Comparison of ENCODE assay signal across 16 mouse cellular contexts in the genomic region with DNA sequence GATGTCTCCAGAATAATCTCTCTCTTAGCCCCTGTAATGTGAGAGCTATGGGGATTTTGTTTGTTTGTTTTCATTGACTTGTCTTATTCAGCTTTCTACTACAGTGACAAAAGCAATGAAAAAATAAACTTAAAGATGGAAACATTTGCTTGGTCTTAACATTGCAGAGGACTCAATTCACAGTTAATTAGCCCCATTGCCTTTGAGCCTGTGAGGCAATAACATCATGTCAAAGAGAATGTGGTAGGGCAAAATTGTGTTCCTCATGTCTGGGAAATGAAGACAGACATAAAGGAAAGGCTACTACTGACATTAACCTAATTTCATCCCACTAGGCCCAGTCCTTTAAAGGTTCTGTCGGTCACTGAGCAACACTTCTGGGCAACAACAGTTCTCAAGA.
"Had no signal": no experiment of that assay in that cellular context is flagged by ENCODE, and none has a peak within 500 bp of the region (broad histone marks: within the 10 kb centered on the region; RNA-seq: fewer than 3 reads in every experiment).

No protein-coding gene starts in this region.

- H3K9ac ChIP-seq: neural tube, embryonic 13.5 days; neural tube, embryonic 15.5 days; stomach, embryonic 15.5 days had no signal

- H3K27ac ChIP-seq: neural tube, embryonic 13.5 days; neural tube, embryonic 15.5 days; stomach, embryonic 15.5 days; stomach, postnatal 0 days had no signal

- DNase-seq: retina, postnatal 1 day; right cerebral cortex, adult 18-20 months; right cerebral cortex, postnatal 14 days; right cerebral cortex, postnatal 25 days; right cerebral cortex, postnatal 4 days; spleen, adult 18-20 months; thymus, adult 18-20 months; thymus, adult 2 months; thymus, postnatal 14 days; thymus, postnatal 25 days; thymus, postnatal 36 days; thymus, postnatal 4 days had no signal

- H3K36me3 ChIP-seq: neural tube, embryonic 13.5 days; neural tube, embryonic 15.5 days; stomach, embryonic 15.5 days had no signal

- H3K4me2 ChIP-seq: neural tube, embryonic 13.5 days; neural tube, embryonic 15.5 days; stomach, embryonic 15.5 days had no signal

- H3K4me3 ChIP-seq: neural tube, embryonic 13.5 days; neural tube, embryonic 15.5 days; stomach, embryonic 15.5 days had no signal

- H3K4me1 ChIP-seq: neural tube, embryonic 13.5 days; neural tube, embryonic 15.5 days; stomach, embryonic 15.5 days had no signal

- H3K9me3 ChIP-seq: neural tube, embryonic 13.5 days; neural tube, embryonic 15.5 days; stomach, embryonic 15.5 days had no signal

- H3K27me3 ChIP-seq: neural tube, embryonic 13.5 days; neural tube, embryonic 15.5 days; stomach, embryonic 15.5 days had no signal
